In genomic region chr15:78271208-78271607, GRCm38 (mm10) we compare ENCODE assay signal across 11 mouse cellular contexts.
"Had no signal": no experiment of that assay in that cellular context is flagged by ENCODE, and none has a peak within 500 bp of the region (broad histone marks: within the 10 kb centered on the region; RNA-seq: fewer than 3 reads in every experiment).

No protein-coding gene starts in this region.

- H3K27me3 ChIP-seq: kidney, embryonic 15.5 days; limb, embryonic 15.5 days; neural tube, embryonic 15.5 days had no signal

- H3K9me3 ChIP-seq: limb, embryonic 15.5 days; neural tube, embryonic 15.5 days had no signal

- H3K9ac ChIP-seq: kidney, embryonic 15.5 days; limb, embryonic 15.5 days; lung, embryonic 14.5 days; neural tube, embryonic 15.5 days had no signal

- H3K36me3 ChIP-seq: kidney, embryonic 15.5 days; limb, embryonic 15.5 days; neural tube, embryonic 15.5 days had no signal

- H3K4me2 ChIP-seq: kidney, embryonic 15.5 days; limb, embryonic 15.5 days; lung, embryonic 14.5 days; neural tube, embryonic 15.5 days had no signal

- H3K4me3 ChIP-seq: kidney, embryonic 15.5 days; limb, embryonic 15.5 days; myocyte; neural tube, embryonic 15.5 days had no signal

- H3K4me1 ChIP-seq: kidney, embryonic 15.5 days; limb, embryonic 15.5 days; neural tube, embryonic 15.5 days had no signal

- ATAC-seq: intestine, embryonic 16.5 days had no signal

- DNase-seq: kidney, adult 2 months; lung, embryonic 14.5 days; midbrain, embryonic 14.5 days; spleen, adult 18-20 months; thymus, adult 18-20 months; thymus, postnatal 25 days had no signal

- H3K27ac ChIP-seq: kidney, embryonic 15.5 days; limb, embryonic 15.5 days; neural tube, embryonic 15.5 days had no signal
